Mouse (Mus musculus) CD8-positive naive resting alpha-beta T cell, adult 2 months (primary cell): ENCODE measurements around the gene Isg20.

Experiments used
- DNase-seq, 2 experiments: peaks; one replicate each; pipeline ENCODE4 v3.0.0; 2022; ENCODE audit warnings: low read depth in 2 of 2, low spot score in 2 of 2

Gene Isg20

GRCm38 (mm10) chr7:78954619-78955018, 41.4 kb downstream of the Isg20 start:
- no peak for DNase-seq

- no peak for DNase-seq
Measured at GRCm38 (mm10) chr7:78955086-78955485, 41.9 kb downstream of the Isg20 start.

- DNase-seq = no peak
Measured at GRCm38 (mm10) chr7:78958499-78959073, 45.4 kb downstream of the Isg20 start.

GRCm38 (mm10) chr7:78963891-78964290, 50.7 kb downstream of the Isg20 start:
- no peak for DNase-seq
